Mouse (Mus musculus) adrenal gland, postnatal 10 days (tissue): ENCODE results near the gene Bcl11a. TPM values are rescaled to one million over a fixed set of nuclear protein-coding genes. Genes with fewer than 3 reads are reported as not detected.

Source experiments
- DNase-seq: peaks from one replicate; pipeline ENCODE4 v3.0.0; 2021; ENCODE audit warnings: mixed read lengths
- total RNA-seq, 2 experiments: library from RNA; stranded (reverse); gene quantifications; 2 replicates each; pipeline ENCODE4 v1.2.3; 2021

Bcl11a gene
- total RNA-seq, 2 experiments from 2014 or later: 3.3 to 4.8 TPM

GRCm38 (mm10) chr11:24131818-24132217, 54.0 kb downstream of the Bcl11a start:
- no peak for DNase-seq

- DNase-seq: no peak
Measured at GRCm38 (mm10) chr11:24132358-24132757, 54.5 kb downstream of the Bcl11a start.

GRCm38 (mm10) chr11:24132853-24133252, 55.0 kb downstream of the Bcl11a start:
- DNase-seq: no peak

- DNase-seq: no peak
Measured at GRCm38 (mm10) chr11:24133484-24133883, 55.6 kb downstream of the Bcl11a start.

- no peak for DNase-seq
Measured at GRCm38 (mm10) chr11:24133928-24134327, 56.1 kb downstream of the Bcl11a start.

- DNase-seq: no peak
Measured at GRCm38 (mm10) chr11:24135244-24135643, 57.4 kb downstream of the Bcl11a start.

- DNase-seq: no peak
Measured at GRCm38 (mm10) chr11:24136084-24136785, 58.4 kb downstream of the Bcl11a start.

GRCm38 (mm10) chr11:24137891-24138290, 60.0 kb downstream of the Bcl11a start:
- no peak for DNase-seq

- no peak for DNase-seq
Measured at GRCm38 (mm10) chr11:24138600-24139375, 60.9 kb downstream of the Bcl11a start.

- no peak for DNase-seq
Measured at GRCm38 (mm10) chr11:24139432-24139831, 61.6 kb downstream of the Bcl11a start.

GRCm38 (mm10) chr11:24139952-24140351, 62.1 kb downstream of the Bcl11a start:
- DNase-seq: no peak

GRCm38 (mm10) chr11:24140948-24141347, 63.1 kb downstream of the Bcl11a start:
- no peak for DNase-seq

GRCm38 (mm10) chr11:24141479-24142251, 63.8 kb downstream of the Bcl11a start:
- no peak for DNase-seq

- peak; percentile 47 for DNase-seq
Measured at GRCm38 (mm10) chr11:24142316-24142715, 64.5 kb downstream of the Bcl11a start.

- no peak for DNase-seq
Measured at GRCm38 (mm10) chr11:24144159-24144946, 66.5 kb downstream of the Bcl11a start.

GRCm38 (mm10) chr11:24146034-24146433, 68.2 kb downstream of the Bcl11a start:
- DNase-seq: no peak

GRCm38 (mm10) chr11:24146437-24146836, 68.6 kb downstream of the Bcl11a start:
- no peak for DNase-seq

- no peak for DNase-seq
Measured at GRCm38 (mm10) chr11:24147698-24148097, 69.8 kb downstream of the Bcl11a start.

GRCm38 (mm10) chr11:24148545-24148944, 70.7 kb downstream of the Bcl11a start:
- no peak for DNase-seq

- DNase-seq: peak; percentile 52
Measured at GRCm38 (mm10) chr11:24149462-24150220, 71.8 kb downstream of the Bcl11a start.
